Mouse (Mus musculus): ENCODE measurements around the gene Gm20817.
"Not testable (repeated sequence)": the region's sequence is repeated elsewhere in the genome, so short reads cannot be mapped to it uniquely, and the experiment has no call there.

DNA sequence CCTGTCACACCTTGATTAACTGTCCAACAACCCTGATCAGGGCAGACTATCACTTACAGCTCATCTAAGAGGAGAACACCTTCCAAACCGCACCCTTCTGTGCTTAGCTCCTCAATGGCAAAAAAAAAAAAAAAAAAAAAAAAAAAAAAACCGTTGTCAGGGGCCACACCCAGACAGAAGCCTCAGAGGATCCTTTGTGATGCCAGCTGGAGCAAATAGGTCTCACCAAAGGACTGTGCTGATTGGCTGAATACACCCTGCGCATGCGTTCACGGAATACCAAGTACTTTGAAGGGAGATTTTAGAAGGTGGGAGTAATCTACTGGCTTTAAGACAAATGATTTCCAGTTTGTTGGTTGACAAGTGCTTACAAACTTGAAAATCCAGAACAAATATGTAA, at the start of gene Gm20817:
- not testable (repeated sequence) for TF ChIP-seq CTCF (IDR thresholded peaks at IDR 0.05; ENCODE audit: low read depth, low read length); POLR2A (IDR thresholded peaks at IDR 0.05; ENCODE audit: insufficient read depth, low read length)

All from ES-Bruce4 (cell line).